Mouse (Mus musculus) forebrain, postnatal 0 days (tissue): ENCODE data around the gene Sntg2. TPM values are rescaled to one million over a fixed set of nuclear protein-coding genes. Genes with fewer than 3 reads are reported as not detected.

Source experiments
- ATAC-seq: fragments of 200-750 bp; cut with Nextera tagmentation; 2 replicates; pipeline ENCODE4 v1.8.0; 2017; ENCODE audit warnings: mild to moderate bottlenecking, moderate library complexity
- DNase-seq: peaks from one replicate; pipeline ENCODE4 v3.0.0-alpha.2; 2015
- H3K27ac ChIP-seq: fragments of 300-500 bp; sonication (generic); 2 replicates; pipeline ENCODE4 v1.5.1; 2014; ENCODE audit warnings: low read depth, mild to moderate bottlenecking, antibody characterized with exemption, low read length, moderate library complexity, mixed read lengths
- H3K27me3 ChIP-seq: fragments of 300-500 bp; sonication (generic); 2 replicates; pipeline ENCODE4 v1.6.1; 2014; ENCODE audit warnings: mild to moderate bottlenecking, low read length, mixed read lengths; ENCODE audit not compliant: insufficient read depth
- H3K36me3 ChIP-seq: fragments of 300-500 bp; sonication (generic); 2 replicates; pipeline ENCODE4 v1.6.1; 2014; ENCODE audit warnings: mild to moderate bottlenecking, moderate library complexity; ENCODE audit not compliant: insufficient read depth
- H3K4me1 ChIP-seq: fragments of 300-500 bp; sonication (generic); 2 replicates; pipeline ENCODE4 v1.6.1; 2014; ENCODE audit warnings: antibody characterized with exemption; ENCODE audit not compliant: insufficient read depth
- H3K4me2 ChIP-seq: fragments of 300-500 bp; sonication (generic); 2 replicates; pipeline ENCODE4 v1.6.1; 2014; ENCODE audit warnings: low read depth, mild to moderate bottlenecking, moderate library complexity
- H3K4me3 ChIP-seq: fragments of 300-500 bp; sonication (generic); 2 replicates; pipeline ENCODE4 v1.5.1; 2014; ENCODE audit warnings: low read depth, low read length, mixed read lengths
- H3K9ac ChIP-seq: fragments of 300-500 bp; sonication (generic); 2 replicates; pipeline ENCODE4 v1.6.1; 2014; ENCODE audit warnings: mild to moderate bottlenecking
- H3K9me3 ChIP-seq: fragments of 300-500 bp; sonication (generic); 2 replicates; pipeline ENCODE4 v1.6.1; 2016; ENCODE audit warnings: low read length
- CTCF ChIP-seq: sonication (generic); IDR thresholded peaks from 2 replicates; pipeline ENCODE4 v1.5.1; 2016; ENCODE audit warnings: antibody characterized with exemption, control low read depth, low read depth
- WGBS: fragments of 180-500 bp; shearing (Covaris S2); extraction: QIAGEN DNeasy Blood & Tissue Kit; methylation state at CpG from one replicate; pipeline ENCODE4 v1.1.7; 2014; 5-methylcytosine and 5-hydroxymethylcytosine counted together
- polyA plus RNA-seq: library from polyadenylated mRNA; unstranded; fragments of >200 nt; fragmentation: Nextera tagmentation; extraction: Ambion mirVana; gene quantifications from 2 replicates; pipeline ENCODE4 v1.2.1, GENCODE M21; 2015
- total RNA-seq: library from RNA; depleted of rRNA; stranded (reverse); fragments of >200 nt; gene quantifications from 2 replicates; pipeline ENCODE4 v1.2.3, GENCODE M21; 2014; rRNA removed

Sntg2 gene
- total and polyA plus RNA-seq, 2 experiments from 2014 or later: 4.6 to 7.1 TPM

DNA sequence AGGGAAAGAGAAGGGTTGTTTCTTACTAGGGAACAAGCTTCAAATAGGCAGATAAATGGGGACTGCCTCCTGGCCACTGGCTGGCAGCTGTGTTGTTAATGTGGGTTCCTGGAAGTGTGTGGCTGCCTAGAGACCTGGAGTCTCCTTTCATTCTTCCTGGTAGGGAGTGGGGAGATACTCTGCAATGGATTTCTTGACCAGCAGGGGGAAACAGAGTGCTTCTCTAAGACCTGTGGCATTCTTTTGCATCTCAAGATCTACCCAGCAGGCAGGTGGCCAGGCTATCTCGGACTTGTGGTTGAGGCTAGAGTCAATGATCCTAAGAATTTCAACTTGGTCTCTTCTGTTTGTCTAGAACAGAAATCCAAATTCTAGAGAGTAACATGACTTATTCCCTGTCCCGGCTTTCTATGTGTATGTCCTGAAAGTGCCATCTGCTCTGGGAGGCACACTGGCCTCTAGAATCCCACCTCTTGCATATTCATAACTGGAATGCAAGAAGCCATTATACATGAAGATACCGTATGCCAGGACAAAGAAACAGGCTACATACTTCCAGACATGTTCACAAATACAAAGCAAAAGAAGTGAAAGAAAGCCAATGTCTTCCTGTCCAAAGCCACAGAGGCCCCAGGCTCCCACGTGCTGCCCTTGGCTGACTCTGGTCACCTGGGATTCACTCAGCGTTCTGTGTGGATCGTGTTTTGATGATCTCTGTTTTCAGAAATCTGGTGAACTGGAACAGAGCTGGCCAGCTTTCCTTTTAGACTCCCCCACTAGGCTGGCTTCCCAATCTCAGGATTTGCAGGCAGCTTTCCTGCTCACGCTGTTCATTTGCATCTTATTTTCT, 244.4 kb downstream of the Sntg2 start:
- Histone ChIP-seq H3K4me2 (peak overlapping the region; percentile 35), H3K9ac (0 out of 2 replicates have a peak overlapping the region, but pooled peaks have one; percentile 26), H3K4me1 (0 out of 2 replicates have a peak, but pooled peaks cover 5% of the 10 kb centered on the region), H3K4me3 (no peak overlapping the region), H3K27ac (peak overlapping the region; percentile 82), H3K36me3 (no peaks in the 10 kb centered on the region), H3K27me3 (no peaks in the 10 kb centered on the region), H3K9me3 (no peaks in the 10 kb centered on the region)
- peak; percentile 83 for TF ChIP-seq CTCF
- DNase-seq: peak; percentile 86
- WGBS: 28% methylated on average over 7 of the region's 7 CpGs
- peak; percentile 88 for ATAC-seq

Other genes with a start within 250 kb of the Sntg2 start
- not detected in 2 replicates for gene Tpo, start 240.8 kb downstream of the Sntg2 start, total RNA-seq
- 0.21 and 0.25 TPM in 2 replicates for gene Tpo, start 240.8 kb downstream of the Sntg2 start, polyA plus RNA-seq
- gene Tmem18, start 211.1 kb upstream of the Sntg2 start, total RNA-seq: 43.2 and 47.8 TPM in 2 replicates
- 25.7 and 38.1 TPM in 2 replicates for gene Tmem18, start 211.1 kb upstream of the Sntg2 start, polyA plus RNA-seq